Mouse (Mus musculus) kidney, adult 9 months (tissue): Measurements from ENCODE around the gene Gm35315.
"Not testable (repeated sequence)": the region's sequence is repeated elsewhere in the genome, so short reads cannot be mapped to it uniquely, and the experiment has no call there.

Experiments
- DNase-seq: peaks from one replicate; pipeline ENCODE4 v3.0.0; 2022

Gene Gm35315

GRCm38 (mm10) chr5:110100921-110101631 lies 6.9 kb upstream of the Gm35315 start:
- no peak for DNase-seq

- DNase-seq, result peak; percentile 70
Observed at GRCm38 (mm10) chr5:110099656-110100580, 5.7 kb upstream of the Gm35315 start, which contains the start of gene Plcxd1. Gene Plcxd1, plus strand, starts transcription at chr5:110099969.

- DNase-seq, result no peak
Observed at GRCm38 (mm10) chr5:110098991-110099477, 4.8 kb upstream of the Gm35315 start.

GRCm38 (mm10) chr5:110094847-110095213 lies 610 bp upstream of the Gm35315 start:
- DNase-seq, result no peak

- no peak for DNase-seq
Observed at GRCm38 (mm10) chr5:110091546-110091945, 2.7 kb downstream of the Gm35315 start.

GRCm38 (mm10) chr5:110086161-110086866 lies 7.9 kb downstream of the Gm35315 start:
- DNase-seq, result no peak

GRCm38 (mm10) chr5:110082961-110083360 lies 11.3 kb downstream of the Gm35315 start:
- DNase-seq, result no peak

GRCm38 (mm10) chr5:110072413-110072812 lies 21.8 kb downstream of the Gm35315 start, which contains the start of gene Gm17655:
Gene Gm17655, minus strand, starts transcription at chr5:110072513.
- not testable (repeated sequence) for DNase-seq

GRCm38 (mm10) chr5:110057637-110058408 lies 36.4 kb downstream of the Gm35315 start:
- peak; percentile 93 for DNase-seq
